Mouse (Mus musculus): ENCODE data around the gene Triap1. TPM values are rescaled to one million over a fixed set of nuclear protein-coding genes. Genes with fewer than 3 reads are reported as not detected.
"Not testable (repeated sequence)": the region's sequence is repeated elsewhere in the genome, so short reads cannot be mapped to it uniquely, and the experiment has no call there.

Gene Triap1
- polyA plus RNA-seq, 1 experiment from 2014 or later, result 63.3 TPM

DNA sequence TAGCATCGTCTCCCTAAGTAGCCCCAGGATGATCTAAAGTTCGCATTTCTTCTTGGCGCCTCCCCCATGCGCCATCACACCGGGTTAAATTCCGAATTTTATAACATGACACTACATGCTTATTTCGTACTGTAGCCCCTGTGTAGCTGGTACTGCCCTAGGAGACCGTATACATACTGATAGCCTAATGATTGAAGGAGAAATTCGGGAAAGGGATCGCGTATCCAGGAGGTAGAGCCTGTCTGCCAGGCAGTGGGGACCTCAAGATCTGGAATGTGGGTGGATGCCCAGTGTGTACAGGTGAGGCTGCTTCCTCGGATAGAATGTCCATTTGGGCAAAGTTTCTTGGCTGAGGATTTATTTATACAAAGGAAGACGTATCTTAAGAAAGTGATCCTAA, 39.4 kb upstream of the Triap1 start:
- no peak for ATAC-seq (ENCODE audit: low FRiP score, low TSS enrichment)
- 14% methylated on average over 13 of the region's 13 CpGs for WGBS

DNA sequence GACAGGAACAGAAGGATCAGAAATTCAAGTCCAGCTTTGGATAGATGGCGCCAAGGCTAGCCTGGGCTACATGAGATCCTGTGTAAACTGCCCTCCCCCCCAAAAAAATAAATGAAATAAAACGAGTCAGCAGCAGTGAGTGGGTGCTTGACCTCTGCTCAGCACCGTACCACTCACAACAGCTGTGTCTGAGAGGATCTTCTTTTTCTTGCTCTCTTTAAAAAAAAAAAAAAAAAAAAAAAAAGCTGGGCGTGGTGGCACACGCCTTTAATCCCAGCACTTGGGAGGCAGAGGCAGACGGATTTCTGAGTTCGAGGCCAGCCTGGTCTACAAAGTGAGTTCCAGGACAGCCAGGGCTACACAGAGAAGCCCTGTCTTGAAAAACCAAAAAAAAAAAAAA, 38.8 kb upstream of the Triap1 start:
- not testable (repeated sequence) for ATAC-seq (ENCODE audit: low FRiP score, low TSS enrichment); H3K4me2 ChIP-seq (replicated peaks; ENCODE audit: low read depth)

More for the DNA sequence above, 39.4 kb upstream of the Triap1 start:
- no peaks in the 10 kb centered on the region for H3K9me3 ChIP-seq (ENCODE audit: control insufficient read depth, low read length)
- no peaks in the 10 kb centered on the region for H3K27me3 ChIP-seq (ENCODE audit: control insufficient read depth, insufficient read depth, low read length)
- H3K9ac ChIP-seq (ENCODE audit: low read length), result peak overlapping the region; percentile 58
- no peak for TF ChIP-seq EP300 (optimal IDR thresholded peaks at IDR 0.05)
- no peak for TF ChIP-seq CTCF (IDR thresholded peaks at IDR 0.05; ENCODE audit: low read depth)
- peak overlapping the region; percentile 80 for H3K27ac ChIP-seq (replicated peaks)
- H3K4me1 ChIP-seq (replicated peaks; ENCODE audit: control insufficient read depth, insufficient read depth), result peaks cover 4% of the 10 kb centered on the region
- H3K36me3 ChIP-seq (ENCODE audit: control insufficient read depth, insufficient read depth, low read length), result peaks cover 5% of the 10 kb centered on the region
- DNase-seq (ENCODE audit: low spot score), result no peak
- peak overlapping the region; percentile 81 for H3K4me2 ChIP-seq (replicated peaks; ENCODE audit: low read depth)
- H3K4me3 ChIP-seq (ENCODE audit: low read depth, low read length), result peak overlapping the region; percentile 87

DNA sequence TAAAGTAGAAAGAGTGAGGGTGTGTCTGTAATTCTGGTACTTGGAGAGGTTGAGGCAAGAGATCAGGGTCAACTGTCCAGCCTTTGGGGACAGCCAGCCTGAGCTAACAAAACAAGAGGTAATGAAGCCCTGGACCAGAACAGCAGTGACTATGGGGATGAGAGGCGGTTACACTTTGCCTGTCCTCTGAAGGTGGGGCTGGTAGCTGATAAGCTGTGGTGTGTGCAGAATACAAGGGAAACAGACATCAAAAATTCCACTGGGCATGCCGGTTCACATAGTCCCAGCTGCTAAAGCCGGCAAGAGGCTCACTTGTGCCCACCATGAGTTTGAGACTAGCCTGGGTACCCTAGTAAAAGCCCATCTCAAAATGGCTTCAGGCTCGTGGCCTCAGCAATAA, 28.7 kb upstream of the Triap1 start:
- TF ChIP-seq EP300 (optimal IDR thresholded peaks at IDR 0.05) (no peak), CTCF (IDR thresholded peaks at IDR 0.05; ENCODE audit: low read depth) (no peak)
- H3K4me1 ChIP-seq (replicated peaks; ENCODE audit: control insufficient read depth, insufficient read depth), result peaks cover 5% of the 10 kb centered on the region; the same call in 1 of the 2 replicates
- no peak for DNase-seq (ENCODE audit: low spot score)

More for the DNA sequence above, 38.8 kb upstream of the Triap1 start:
- DNase-seq (ENCODE audit: low spot score); H3K27me3 ChIP-seq (ENCODE audit: control insufficient read depth, insufficient read depth, low read length); H3K9ac ChIP-seq (ENCODE audit: low read length); H3K4me3 ChIP-seq (ENCODE audit: low read depth, low read length); H3K27ac ChIP-seq (replicated peaks); H3K4me1 ChIP-seq (replicated peaks; ENCODE audit: control insufficient read depth, insufficient read depth); H3K36me3 ChIP-seq (ENCODE audit: control insufficient read depth, insufficient read depth, low read length); H3K9me3 ChIP-seq (ENCODE audit: control insufficient read depth, low read length): not testable (repeated sequence)
- 72% methylated on average over 3 of the region's 7 CpGs for WGBS

DNA sequence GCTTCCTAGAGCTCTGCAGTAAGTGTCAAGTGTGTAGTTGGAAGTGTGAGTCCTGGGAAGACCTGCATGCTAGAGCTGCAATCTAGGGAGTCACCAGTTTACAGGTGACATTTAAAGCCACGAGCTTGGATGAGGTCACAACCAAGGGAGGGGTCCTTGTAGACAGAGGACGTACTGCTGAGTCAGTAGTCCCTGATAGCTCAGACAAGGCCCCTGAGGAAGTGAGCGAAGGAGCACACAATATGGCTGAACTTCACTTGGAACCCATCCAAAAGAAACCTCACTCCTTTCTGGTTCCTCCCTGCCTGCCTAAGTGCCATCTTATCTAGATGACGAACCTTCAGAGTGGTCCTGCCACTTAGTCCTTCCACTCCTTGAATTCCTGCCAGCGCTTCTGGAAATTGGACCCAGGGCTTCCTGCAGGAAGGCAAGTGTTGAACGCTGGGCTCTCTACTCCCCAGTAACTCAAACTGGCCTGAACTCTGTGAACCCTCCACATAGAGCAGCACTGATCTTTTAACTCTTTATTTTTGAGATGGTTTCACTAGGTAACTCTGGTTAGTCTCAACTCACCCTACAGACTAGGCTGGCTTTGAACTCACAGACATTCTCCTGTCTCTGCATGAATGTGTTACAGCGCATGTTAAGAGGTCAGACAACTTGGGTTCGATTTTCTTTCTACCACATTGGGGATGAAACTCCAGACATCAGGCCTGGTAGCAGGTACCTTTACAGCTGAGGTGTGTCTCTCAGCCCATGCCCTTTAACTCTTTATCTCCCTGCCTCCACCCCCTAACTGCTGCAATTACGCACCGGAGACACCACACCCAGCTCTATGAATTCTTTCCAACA, 28.0 kb upstream of the Triap1 start:
- no peaks in the 10 kb centered on the region for H3K36me3 ChIP-seq (ENCODE audit: control insufficient read depth, insufficient read depth, low read length)
- no peak for TF ChIP-seq CTCF (IDR thresholded peaks at IDR 0.05; ENCODE audit: low read depth)
- TF ChIP-seq EP300 (optimal IDR thresholded peaks at IDR 0.05), result no peak
- H3K27ac ChIP-seq (replicated peaks), result peak overlapping the region; percentile 70; the same call in 1 of the 2 replicates
- ATAC-seq (ENCODE audit: low FRiP score, low TSS enrichment) (peak; percentile 89), DNase-seq (ENCODE audit: low spot score) (peak; percentile 43)
- 51% methylated on average over 10 of the region's 10 CpGs for WGBS
- no peak overlapping the region for H3K4me2 ChIP-seq (replicated peaks; ENCODE audit: low read depth)
- no peaks in the 10 kb centered on the region for H3K9me3 ChIP-seq (ENCODE audit: control insufficient read depth, low read length)
- peaks cover 5% of the 10 kb centered on the region; the same call in 1 of the 2 replicates for H3K4me1 ChIP-seq (replicated peaks; ENCODE audit: control insufficient read depth, insufficient read depth)
- H3K4me3 ChIP-seq (ENCODE audit: low read depth, low read length), result no peak overlapping the region
- no peaks in the 10 kb centered on the region for H3K27me3 ChIP-seq (ENCODE audit: control insufficient read depth, insufficient read depth, low read length)
- no peak overlapping the region for H3K9ac ChIP-seq (ENCODE audit: low read length)

More for the DNA sequence above, 28.7 kb upstream of the Triap1 start:
- H3K27ac ChIP-seq (replicated peaks), result peak overlapping the region; percentile 35; the same call in 1 of the 2 replicates
- H3K9me3 ChIP-seq (ENCODE audit: control insufficient read depth, low read length), result no peaks in the 10 kb centered on the region
- no peak overlapping the region for H3K9ac ChIP-seq (ENCODE audit: low read length)
- no peak overlapping the region for H3K4me2 ChIP-seq (replicated peaks; ENCODE audit: low read depth)
- no peaks in the 10 kb centered on the region for H3K27me3 ChIP-seq (ENCODE audit: control insufficient read depth, insufficient read depth, low read length)
- no peak for ATAC-seq (ENCODE audit: low FRiP score, low TSS enrichment)
- 64% methylated on average over 4 of the region's 4 CpGs for WGBS
- H3K4me3 ChIP-seq (ENCODE audit: low read depth, low read length), result no peak overlapping the region
- no peaks in the 10 kb centered on the region for H3K36me3 ChIP-seq (ENCODE audit: control insufficient read depth, insufficient read depth, low read length)

DNA sequence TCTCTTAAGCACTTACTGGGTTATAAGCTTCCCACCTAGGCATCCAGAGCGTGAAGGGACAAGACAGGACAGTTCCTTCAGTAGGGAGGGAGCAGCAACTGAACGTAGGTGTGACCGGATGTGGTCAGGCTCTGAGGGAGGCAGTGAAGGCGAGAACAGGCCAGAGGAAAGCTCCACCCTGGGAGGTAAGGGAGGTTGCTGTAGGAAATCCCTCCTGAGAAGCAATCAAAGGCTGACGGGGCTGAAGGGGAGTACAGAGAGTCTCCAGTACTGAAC, 27.4 kb upstream of the Triap1 start:
- WGBS, result 51% methylated on average over 5 of the region's 5 CpGs
- TF ChIP-seq CTCF (IDR thresholded peaks at IDR 0.05; ENCODE audit: low read depth) (no peak), EP300 (optimal IDR thresholded peaks at IDR 0.05) (no peak)
- Histone ChIP-seq H3K4me3 (ENCODE audit: low read depth, low read length) (no peak overlapping the region), H3K9ac (ENCODE audit: low read length) (no peak overlapping the region), H3K27me3 (ENCODE audit: control insufficient read depth, insufficient read depth, low read length) (no peaks in the 10 kb centered on the region), H3K4me2 (replicated peaks; ENCODE audit: low read depth) (no peak overlapping the region), H3K36me3 (ENCODE audit: control insufficient read depth, insufficient read depth, low read length) (no peaks in the 10 kb centered on the region), H3K4me1 (replicated peaks; ENCODE audit: control insufficient read depth, insufficient read depth) (peaks cover 5% of the 10 kb centered on the region; the same call in 1 of the 2 replicates), H3K27ac (replicated peaks) (0 out of 2 replicates have a peak overlapping the region, but pooled peaks have one; percentile 49), H3K9me3 (ENCODE audit: control insufficient read depth, low read length) (no peaks in the 10 kb centered on the region)
- peak; percentile 43 for DNase-seq (ENCODE audit: low spot score)
- peak; percentile 41 for ATAC-seq (ENCODE audit: low FRiP score, low TSS enrichment)

DNA sequence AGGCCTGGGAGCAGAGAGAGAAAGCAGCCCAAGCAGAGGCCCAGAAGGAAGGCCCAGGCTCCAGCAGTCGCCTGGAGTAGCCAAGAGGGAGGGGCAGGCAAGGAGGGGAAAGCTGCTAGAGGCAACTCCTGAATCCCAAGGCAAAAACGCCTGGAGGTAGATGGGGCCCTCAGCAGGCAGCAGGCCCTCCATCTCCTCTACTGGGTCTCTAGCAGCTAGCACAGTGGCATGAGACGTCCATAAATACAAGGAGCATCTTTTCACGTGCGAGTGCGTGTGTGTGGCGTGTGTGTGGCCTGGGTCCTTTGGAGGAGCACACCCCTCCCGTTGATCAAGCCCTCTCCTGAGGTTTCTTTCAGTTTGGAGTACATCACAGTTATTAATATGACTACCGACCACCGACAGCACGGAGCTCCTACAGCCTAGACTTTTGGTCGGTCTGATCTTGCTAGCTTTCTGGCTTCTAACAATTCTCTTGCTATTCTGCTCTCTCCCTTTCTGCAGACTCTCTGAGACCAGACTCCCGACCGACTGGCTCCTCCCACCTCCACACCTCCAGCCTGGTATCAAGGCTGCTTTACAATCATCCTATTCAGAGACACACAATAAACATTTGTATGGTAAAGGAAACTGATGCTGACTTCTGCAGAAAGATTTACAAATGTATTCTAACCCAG, 23.9 kb upstream of the Triap1 start:
- ATAC-seq (ENCODE audit: low FRiP score, low TSS enrichment) (no peak), DNase-seq (ENCODE audit: low spot score) (peak; percentile 45)
- no peak overlapping the region; the same call in 1 of the 2 replicates for H3K4me2 ChIP-seq (replicated peaks; ENCODE audit: low read depth)
- no peaks in the 10 kb centered on the region for H3K36me3 ChIP-seq (ENCODE audit: control insufficient read depth, insufficient read depth, low read length)
- H3K9ac ChIP-seq (ENCODE audit: low read length), result peak overlapping the region; percentile 53; the same call in 1 of the 2 replicates
- no peaks in the 10 kb centered on the region for H3K27me3 ChIP-seq (ENCODE audit: control insufficient read depth, insufficient read depth, low read length)
- H3K4me3 ChIP-seq (ENCODE audit: low read depth, low read length), result no peak overlapping the region
- no peak for TF ChIP-seq CTCF (IDR thresholded peaks at IDR 0.05; ENCODE audit: low read depth)
- no peak for TF ChIP-seq EP300 (optimal IDR thresholded peaks at IDR 0.05)
- no peaks in the 10 kb centered on the region for H3K9me3 ChIP-seq (ENCODE audit: control insufficient read depth, low read length)
- peaks cover 5% of the 10 kb centered on the region; the same call in 1 of the 2 replicates for H3K4me1 ChIP-seq (replicated peaks; ENCODE audit: control insufficient read depth, insufficient read depth)
- H3K27ac ChIP-seq (replicated peaks), result peak overlapping the region; percentile 66
- 17% methylated on average over 14 of the region's 14 CpGs for whole genome bisulfite sequencing
